Mouse (Mus musculus) kidney, embryonic 14.5 days (tissue): ENCODE measurements around the gene 4931440F15Rik. TPM values are rescaled to one million over a fixed set of nuclear protein-coding genes. Genes with fewer than 3 reads are reported as not detected.

Source experiments
- polyA plus RNA-seq: library from polyadenylated mRNA; unstranded; fragments of >200 nt; fragmentation: Nextera tagmentation; extraction: Ambion mirVana; gene quantifications from 2 replicates; pipeline ENCODE4 v1.2.1, GENCODE M21; 2014

4931440F15Rik gene
- polyA plus RNA-seq, 1 experiment from 2014 or later = 0.08 TPM

Other genes starting within 250 kb of the 4931440F15Rik start
- 42.2 and 70.6 TPM in 2 replicates for gene Rtn4, start 132.7 kb downstream of the 4931440F15Rik start, polyA plus RNA-seq
- 0.53 and 0.54 TPM in 2 replicates for gene Eml6, start 200.4 kb upstream of the 4931440F15Rik start, polyA plus RNA-seq